Mouse (Mus musculus): ENCODE data around the gene Pus7. TPM values are rescaled to one million over a fixed set of nuclear protein-coding genes. Genes with fewer than 3 reads are reported as not detected.

Pus7 gene
- polyA plus RNA-seq, 1 experiment from 2014 or later, result 30.2 TPM

DNA sequence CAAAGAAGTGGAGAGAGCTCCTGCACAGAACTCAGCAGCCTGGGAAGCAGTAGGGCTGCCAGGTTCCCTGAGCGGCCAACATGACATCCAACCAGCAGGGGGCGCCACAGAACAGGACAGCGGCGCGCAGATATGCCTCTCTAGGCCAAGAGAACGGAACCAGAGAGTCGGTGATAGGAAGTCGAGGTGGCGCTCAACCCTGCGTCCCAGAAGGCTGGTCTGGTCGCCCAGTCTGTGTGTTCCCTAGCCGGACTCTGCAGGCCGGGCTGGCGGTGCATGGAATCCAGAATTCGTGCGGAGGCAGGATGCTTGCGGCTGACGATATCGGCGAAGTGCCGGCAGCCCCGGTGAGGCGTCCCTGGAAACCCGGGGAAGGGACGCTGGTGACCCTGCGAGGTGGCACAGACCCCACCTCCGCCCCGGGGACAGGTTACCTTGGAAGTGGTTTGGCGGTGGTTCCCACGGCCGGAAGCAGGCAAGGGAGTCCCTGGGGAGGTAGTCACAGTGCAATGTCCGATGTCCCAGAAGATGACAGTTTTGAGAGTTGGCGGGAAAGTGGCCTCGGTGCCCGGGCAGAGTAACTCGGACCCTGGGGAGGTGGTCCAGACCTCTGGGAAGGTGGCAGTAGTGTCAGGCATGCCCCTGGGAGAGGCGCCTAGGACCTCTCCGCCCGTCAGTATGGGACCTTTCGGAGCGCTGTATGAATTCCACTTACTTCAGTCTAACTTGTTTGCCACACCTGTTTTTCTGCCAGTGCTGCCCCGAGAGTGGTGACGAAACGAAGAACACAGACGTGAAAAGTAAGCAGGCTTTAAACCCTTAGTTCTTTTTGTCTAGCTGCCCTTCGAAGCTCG is 4.3 kb upstream of the Pus7 start, which contains the start of gene Rint1:
Rint1 (plus strand) TSS at position 176 of the 854 bp plus-strand sequence.
- Histone ChIP-seq H3K9ac (peak within 1 kb of the TSS; percentile 91), H3K4me2 (replicated peaks) (peak within 1 kb of the TSS; percentile 81), H3K4me3 (replicated peaks) (peak within 1 kb of the TSS; percentile 99), H3K27me3 (no peaks in the 10 kb centered on the region), H3K4me1 (0 out of 2 replicates have a peak, but pooled peaks cover 7% of the 10 kb centered on the region), H3K27ac (replicated peaks) (peak within 1 kb of the TSS; percentile 86), H3K36me3 (peaks cover 18% of the 10 kb centered on the region; the same call in 1 of the 2 replicates), H3K9me3 (replicated peaks) (no peaks in the 10 kb centered on the region)
- peak; percentile 83 for ATAC-seq (ENCODE audit: insufficient number of reproducible peaks, low FRiP score, low TSS enrichment, low read depth)
- WGBS, result 2% methylated on average over 47 of the region's 47 CpGs

DNA sequence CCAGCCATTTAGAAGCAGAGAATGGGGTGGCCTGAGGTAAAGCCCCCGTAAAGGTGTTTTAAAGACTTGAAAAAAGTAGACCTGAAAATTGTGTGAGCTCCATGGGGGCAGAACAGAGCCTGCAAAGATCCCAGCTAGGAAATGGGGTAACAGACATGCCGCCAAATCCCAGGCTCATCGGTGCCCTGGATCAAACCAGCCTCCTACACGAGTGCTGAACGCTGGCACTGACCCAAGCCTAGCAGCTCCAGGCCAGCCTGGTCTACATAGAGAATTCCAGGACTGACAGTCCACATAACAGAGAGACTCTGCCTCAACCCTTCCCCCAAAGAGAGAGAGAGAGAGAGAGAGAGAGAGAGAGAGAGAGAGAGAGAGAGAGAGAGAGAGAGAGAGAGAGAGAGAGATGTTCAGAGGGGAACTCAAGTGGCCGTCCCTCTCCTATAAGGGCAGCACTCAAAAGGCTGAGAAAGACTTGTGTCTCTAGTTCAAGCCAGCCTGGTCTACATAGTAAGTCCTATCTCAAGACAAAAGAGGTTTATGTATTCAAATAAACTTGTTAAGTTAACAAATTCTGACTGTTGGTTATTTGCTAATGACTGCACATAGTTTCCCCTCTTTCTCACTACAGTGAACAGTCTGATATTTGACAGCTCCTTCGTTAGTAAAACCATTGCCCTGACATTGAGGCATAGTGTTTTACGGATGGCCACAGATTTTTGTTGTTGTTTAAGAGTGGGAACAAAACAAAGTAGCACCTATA is 1.3 kb downstream of the Pus7 start:
- no peaks in the 10 kb centered on the region for H3K36me3 ChIP-seq
- no peaks in the 10 kb centered on the region for H3K27me3 ChIP-seq
- H3K4me3 ChIP-seq (replicated peaks), result peak overlapping the region; percentile 91
- no peaks in the 10 kb centered on the region for H3K9me3 ChIP-seq (replicated peaks)
- peak overlapping the region; percentile 84; the same call in 1 of the 2 replicates for H3K9ac ChIP-seq
- ATAC-seq (ENCODE audit: insufficient number of reproducible peaks, low FRiP score, low TSS enrichment, low read depth), result no peak
- peaks cover 10% of the 10 kb centered on the region for H3K4me1 ChIP-seq
- no peak overlapping the region for H3K27ac ChIP-seq (replicated peaks)
- peak overlapping the region; percentile 53 for H3K4me2 ChIP-seq (replicated peaks)
- 38% methylated on average over 8 of the region's 8 CpGs for WGBS

GRCm38 (mm10) chr5:23781172-23781571 is 2.3 kb downstream of the Pus7 start:
- WGBS, result 43% methylated on average over 4 of the region's 4 CpGs
- Histone ChIP-seq H3K4me2 (replicated peaks) (no peak overlapping the region), H3K27me3 (no peaks in the 10 kb centered on the region), H3K9ac (no peak overlapping the region), H3K4me1 (peaks cover 10% of the 10 kb centered on the region), H3K27ac (replicated peaks) (no peak overlapping the region), H3K9me3 (replicated peaks) (no peaks in the 10 kb centered on the region), H3K4me3 (replicated peaks) (no peak overlapping the region), H3K36me3 (no peaks in the 10 kb centered on the region)
- no peak for ATAC-seq (ENCODE audit: insufficient number of reproducible peaks, low FRiP score, low TSS enrichment, low read depth)

DNA sequence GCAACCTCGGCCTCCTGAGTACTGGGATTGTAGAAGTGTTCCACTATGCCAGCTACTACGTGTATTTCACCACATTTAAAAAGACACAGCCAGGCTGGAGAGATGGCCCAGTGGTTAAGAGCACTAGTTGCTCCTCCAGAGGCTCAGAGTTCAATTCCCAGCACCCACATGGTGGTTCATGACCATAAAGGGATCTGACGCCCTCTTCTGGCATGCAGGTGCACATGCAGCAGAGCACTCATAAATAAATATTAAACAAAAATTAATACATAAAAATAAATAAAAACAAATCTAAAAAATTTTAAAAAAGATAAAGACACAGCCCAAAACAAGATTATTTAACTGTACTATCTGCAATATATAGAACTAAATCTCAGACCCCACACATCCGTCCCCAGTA is 3.0 kb downstream of the Pus7 start:
- no peak for ATAC-seq (ENCODE audit: insufficient number of reproducible peaks, low FRiP score, low TSS enrichment, low read depth)
- no peak overlapping the region for H3K4me2 ChIP-seq (replicated peaks)
- H3K4me1 ChIP-seq, result peaks cover 10% of the 10 kb centered on the region
- no peak overlapping the region for H3K4me3 ChIP-seq (replicated peaks)
- no peak overlapping the region for H3K9ac ChIP-seq
- H3K36me3 ChIP-seq, result no peaks in the 10 kb centered on the region
- no peaks in the 10 kb centered on the region for H3K9me3 ChIP-seq (replicated peaks)
- 87% methylated on average over 4 of the region's 4 CpGs for WGBS
- H3K27me3 ChIP-seq, result no peaks in the 10 kb centered on the region
- no peak overlapping the region for H3K27ac ChIP-seq (replicated peaks)

DNA sequence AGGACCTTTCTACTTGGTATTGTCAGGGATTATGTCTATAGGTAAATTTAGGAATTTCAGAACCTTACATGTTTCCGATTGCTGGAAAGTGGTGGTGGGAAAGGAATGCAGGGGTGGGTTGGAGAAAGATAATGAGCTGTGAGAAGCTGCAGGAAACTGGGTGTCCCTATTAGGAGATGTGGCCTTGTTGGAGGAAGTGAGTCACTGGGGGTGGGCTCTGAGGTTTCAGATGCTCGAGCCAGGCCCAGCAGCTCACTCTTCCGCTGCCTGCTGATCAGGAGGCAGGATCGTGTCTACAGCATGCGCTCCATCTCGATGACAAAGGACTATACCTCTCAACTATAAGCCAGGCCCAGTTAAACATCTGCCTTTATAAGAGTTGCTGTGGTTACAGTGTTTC is 9.3 kb downstream of the Pus7 start:
- no peak overlapping the region for H3K27ac ChIP-seq (replicated peaks)
- no peak for ATAC-seq (ENCODE audit: insufficient number of reproducible peaks, low FRiP score, low TSS enrichment, low read depth)
- no peaks in the 10 kb centered on the region for H3K9me3 ChIP-seq (replicated peaks)
- WGBS, result 79% methylated on average over 6 of the region's 6 CpGs
- peaks cover 36% of the 10 kb centered on the region for H3K36me3 ChIP-seq
- no peak overlapping the region for H3K4me3 ChIP-seq (replicated peaks)
- H3K27me3 ChIP-seq, result no peaks in the 10 kb centered on the region
- H3K4me1 ChIP-seq, result no peaks in the 10 kb centered on the region
- H3K4me2 ChIP-seq (replicated peaks), result no peak overlapping the region
- no peak overlapping the region for H3K9ac ChIP-seq

DNA sequence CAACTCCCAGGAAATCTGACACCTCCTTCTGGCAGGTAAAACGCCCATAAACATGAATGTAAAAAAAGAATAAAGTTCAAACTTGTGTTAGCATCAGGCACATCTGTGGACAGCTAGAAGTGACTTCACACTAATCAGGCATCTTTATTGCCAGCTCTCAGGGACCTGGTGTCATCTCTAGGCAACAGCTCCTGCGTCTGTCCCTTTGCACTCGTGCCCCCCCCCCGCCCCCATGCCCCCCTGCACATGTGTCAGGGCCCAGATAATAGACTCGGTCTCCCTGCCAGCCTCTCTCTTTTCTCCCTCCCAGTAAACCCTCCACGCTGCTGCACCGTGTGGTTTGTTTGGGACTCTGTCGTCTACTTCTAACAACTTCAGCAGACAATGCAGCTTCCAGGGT is 12.4 kb downstream of the Pus7 start:
- Histone ChIP-seq H3K27ac (replicated peaks) (no peak overlapping the region), H3K4me2 (replicated peaks) (no peak overlapping the region), H3K9me3 (replicated peaks) (no peaks in the 10 kb centered on the region), H3K4me1 (no peaks in the 10 kb centered on the region), H3K36me3 (peaks cover 57% of the 10 kb centered on the region), H3K9ac (no peak overlapping the region), H3K27me3 (no peaks in the 10 kb centered on the region), H3K4me3 (replicated peaks) (no peak overlapping the region)
- WGBS, result 64% methylated on average over 8 of the region's 8 CpGs
- ATAC-seq (ENCODE audit: insufficient number of reproducible peaks, low FRiP score, low TSS enrichment, low read depth), result peak; percentile 19; the same call in 1 of the 2 replicates

- H3K4me2 ChIP-seq (replicated peaks), result no peak overlapping the region
- H3K9ac ChIP-seq, result no peak overlapping the region
- no peak overlapping the region for H3K27ac ChIP-seq (replicated peaks)
- H3K27me3 ChIP-seq, result no peaks in the 10 kb centered on the region
- 88% methylated on average over 5 of the region's 5 CpGs for WGBS
- no peaks in the 10 kb centered on the region for H3K4me1 ChIP-seq
- no peak overlapping the region for H3K4me3 ChIP-seq (replicated peaks)
- peaks cover 56% of the 10 kb centered on the region for H3K36me3 ChIP-seq
- no peaks in the 10 kb centered on the region for H3K9me3 ChIP-seq (replicated peaks)
- ATAC-seq (ENCODE audit: insufficient number of reproducible peaks, low FRiP score, low TSS enrichment, low read depth), result no peak
Observed at GRCm38 (mm10) chr5:23764557-23764956, 19.0 kb downstream of the Pus7 start.

DNA sequence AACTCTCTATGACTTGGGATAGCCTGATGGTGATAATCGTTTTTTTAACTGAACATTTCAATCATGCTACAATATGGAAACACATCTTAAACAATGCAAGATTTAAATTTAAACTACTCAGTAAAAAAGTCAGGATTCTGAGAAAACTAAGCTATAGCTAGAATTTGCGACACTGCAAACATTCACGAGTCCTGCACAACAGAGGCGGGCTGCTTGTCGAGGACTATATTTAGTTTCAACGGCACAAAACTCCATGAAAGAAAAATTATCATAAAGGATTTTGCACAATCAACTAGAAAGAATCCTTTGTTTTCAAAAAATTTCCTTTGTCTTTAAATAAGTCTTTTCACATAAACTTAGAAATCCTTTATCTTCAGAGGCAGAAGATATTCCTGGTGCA is 21.0 kb downstream of the Pus7 start:
- H3K27ac ChIP-seq (replicated peaks), result no peak overlapping the region
- H3K9ac ChIP-seq, result no peak overlapping the region
- no peak overlapping the region for H3K4me2 ChIP-seq (replicated peaks)
- no peaks in the 10 kb centered on the region for H3K4me1 ChIP-seq
- H3K4me3 ChIP-seq (replicated peaks), result no peak overlapping the region
- no peaks in the 10 kb centered on the region for H3K9me3 ChIP-seq (replicated peaks)
- 92% methylated on average over 6 of the region's 6 CpGs for WGBS
- peaks cover 47% of the 10 kb centered on the region; the same call in 1 of the 2 replicates for H3K36me3 ChIP-seq
- ATAC-seq (ENCODE audit: insufficient number of reproducible peaks, low FRiP score, low TSS enrichment, low read depth), result no peak
- no peaks in the 10 kb centered on the region for H3K27me3 ChIP-seq

GRCm38 (mm10) chr5:23758633-23759032 is 24.9 kb downstream of the Pus7 start:
- 43% methylated on average over 2 of the region's 2 CpGs for whole genome bisulfite sequencing
- no peaks in the 10 kb centered on the region for H3K27me3 ChIP-seq
- no peak overlapping the region for H3K4me3 ChIP-seq (replicated peaks)
- no peaks in the 10 kb centered on the region for H3K4me1 ChIP-seq
- H3K36me3 ChIP-seq, result peaks cover 38% of the 10 kb centered on the region
- ATAC-seq (ENCODE audit: insufficient number of reproducible peaks, low FRiP score, low TSS enrichment, low read depth), result no peak
- no peak overlapping the region for H3K9ac ChIP-seq
- H3K4me2 ChIP-seq (replicated peaks), result no peak overlapping the region
- no peak overlapping the region for H3K27ac ChIP-seq (replicated peaks)
- H3K9me3 ChIP-seq (replicated peaks), result no peaks in the 10 kb centered on the region

GRCm38 (mm10) chr5:23756368-23756767 is 27.1 kb downstream of the Pus7 start:
- no peak overlapping the region for H3K4me2 ChIP-seq (replicated peaks)
- no peaks in the 10 kb centered on the region for H3K27me3 ChIP-seq
- no peaks in the 10 kb centered on the region for H3K4me1 ChIP-seq
- H3K9me3 ChIP-seq (replicated peaks), result no peaks in the 10 kb centered on the region
- H3K4me3 ChIP-seq (replicated peaks), result no peak overlapping the region
- no peak for ATAC-seq (ENCODE audit: insufficient number of reproducible peaks, low FRiP score, low TSS enrichment, low read depth)
- H3K27ac ChIP-seq (replicated peaks), result no peak overlapping the region
- 96% methylated on average over 4 of the region's 4 CpGs for WGBS
- H3K36me3 ChIP-seq, result peaks cover 29% of the 10 kb centered on the region
- H3K9ac ChIP-seq, result no peak overlapping the region

DNA sequence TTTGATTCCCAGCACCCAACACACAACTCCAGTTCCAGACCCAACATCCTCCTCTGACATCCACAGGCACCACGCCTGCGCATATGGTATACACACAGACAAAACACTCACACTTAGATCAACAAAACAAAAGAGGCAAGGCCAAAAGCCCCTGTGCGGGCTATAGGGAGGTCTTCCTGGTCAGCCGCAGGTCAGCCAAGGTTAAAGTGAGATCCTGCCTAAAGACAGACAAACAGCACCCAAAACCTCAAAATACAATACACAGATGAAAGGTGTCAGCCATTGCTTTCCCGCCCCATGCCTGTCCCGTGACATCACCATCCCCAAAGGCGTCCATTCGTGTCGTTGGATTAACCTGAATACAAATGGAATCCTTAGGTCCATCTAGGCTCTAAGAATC is 27.9 kb downstream of the Pus7 start:
- no peaks in the 10 kb centered on the region for H3K4me1 ChIP-seq
- peaks cover 33% of the 10 kb centered on the region for H3K36me3 ChIP-seq
- WGBS, result 96% methylated on average over 9 of the region's 9 CpGs
- H3K9ac ChIP-seq, result no peak overlapping the region
- no peak for ATAC-seq (ENCODE audit: insufficient number of reproducible peaks, low FRiP score, low TSS enrichment, low read depth)
- H3K9me3 ChIP-seq (replicated peaks), result no peaks in the 10 kb centered on the region
- no peak overlapping the region for H3K4me3 ChIP-seq (replicated peaks)
- no peak overlapping the region for H3K4me2 ChIP-seq (replicated peaks)
- H3K27ac ChIP-seq (replicated peaks), result no peak overlapping the region
- no peaks in the 10 kb centered on the region for H3K27me3 ChIP-seq
